Mouse (Mus musculus): ENCODE measurements around the gene Gm20696.
A peak's percentile ranks its signal among the peaks of the same experiment; 100 is the strongest.

The Gm20696 gene

GRCm38 (mm10) chr6:99625306-99625705, 41.3 kb downstream of the Gm20696 start:
- DNase-seq (ENCODE audit: low spot score in 2 of 2) = no peak

- DNase-seq (ENCODE audit: low spot score in 2 of 2) = no peak
Observed at GRCm38 (mm10) chr6:99624542-99624941, 42.1 kb downstream of the Gm20696 start.

- DNase-seq (ENCODE audit: low spot score in 2 of 2) = no peak
Observed at GRCm38 (mm10) chr6:99623641-99624040, 43.0 kb downstream of the Gm20696 start.

GRCm38 (mm10) chr6:99621167-99621566, 45.4 kb downstream of the Gm20696 start:
- no peak for DNase-seq (ENCODE audit: low spot score in 2 of 2)

GRCm38 (mm10) chr6:99620471-99620870, 46.1 kb downstream of the Gm20696 start:
- DNase-seq (ENCODE audit: low spot score in 2 of 2) = no peak

GRCm38 (mm10) chr6:99619964-99620363, 46.6 kb downstream of the Gm20696 start:
- no peak for DNase-seq (ENCODE audit: low spot score in 2 of 2)

- no peak for DNase-seq (ENCODE audit: low spot score in 2 of 2)
Observed at GRCm38 (mm10) chr6:99619466-99619865, 47.1 kb downstream of the Gm20696 start.

- no peak for DNase-seq (ENCODE audit: low spot score in 2 of 2)
Observed at GRCm38 (mm10) chr6:99617867-99618266, 48.7 kb downstream of the Gm20696 start.

- no peak for DNase-seq (ENCODE audit: low spot score in 2 of 2)
Observed at GRCm38 (mm10) chr6:99617415-99617814, 49.2 kb downstream of the Gm20696 start.

GRCm38 (mm10) chr6:99615272-99615751, 51.3 kb downstream of the Gm20696 start:
- DNase-seq (ENCODE audit: low spot score in 2 of 2) = no peak

GRCm38 (mm10) chr6:99614566-99615271, 51.9 kb downstream of the Gm20696 start:
- no peak for DNase-seq (ENCODE audit: low spot score in 2 of 2)

- no peak for DNase-seq (ENCODE audit: low spot score in 2 of 2)
Observed at GRCm38 (mm10) chr6:99611866-99612265, 54.7 kb downstream of the Gm20696 start.

- no peak for DNase-seq (ENCODE audit: low spot score in 2 of 2)
Observed at GRCm38 (mm10) chr6:99610454-99611427, 55.9 kb downstream of the Gm20696 start.

GRCm38 (mm10) chr6:99606079-99606478, 60.5 kb downstream of the Gm20696 start:
- no peak for DNase-seq (ENCODE audit: low spot score in 2 of 2)

- DNase-seq (ENCODE audit: low spot score in 2 of 2) = no peak
Observed at GRCm38 (mm10) chr6:99604758-99605157, 61.8 kb downstream of the Gm20696 start.

GRCm38 (mm10) chr6:99602434-99602833, 64.2 kb downstream of the Gm20696 start:
- DNase-seq (ENCODE audit: low spot score in 2 of 2) = no peak

GRCm38 (mm10) chr6:99600886-99601285, 65.7 kb downstream of the Gm20696 start:
- DNase-seq (ENCODE audit: low spot score in 2 of 2) = peak in 1 of 2 experiments; percentile 17

- peak in 1 of 2 experiments; percentile 45 for DNase-seq (ENCODE audit: low spot score in 2 of 2)
Observed at GRCm38 (mm10) chr6:99600168-99600793, 66.3 kb downstream of the Gm20696 start.

GRCm38 (mm10) chr6:99599651-99600050, 66.9 kb downstream of the Gm20696 start:
- no peak for DNase-seq (ENCODE audit: low spot score in 2 of 2)

GRCm38 (mm10) chr6:99599229-99599628, 67.4 kb downstream of the Gm20696 start:
- peak in 1 of 2 experiments; percentile 18 for DNase-seq (ENCODE audit: low spot score in 2 of 2)

GRCm38 (mm10) chr6:99577040-99577439, 89.6 kb downstream of the Gm20696 start:
- DNase-seq (ENCODE audit: low spot score in 2 of 2) = no peak

GRCm38 (mm10) chr6:99575633-99576032, 91.0 kb downstream of the Gm20696 start:
- peak; percentile 17 to 31 for DNase-seq (ENCODE audit: low spot score in 2 of 2)
